Mouse (Mus musculus) c-Kit-positive CD71-positive TER-119-positive erythroid progenitor cells, embryonic 14.5 days (primary cell): ENCODE results near the gene Phf2.

ENCODE experiments used
- DNase-seq: peaks from one replicate; pipeline ENCODE4 v3.0.0-alpha.2; 2013; ENCODE audit warnings: low spot score

Gene Phf2

DNA sequence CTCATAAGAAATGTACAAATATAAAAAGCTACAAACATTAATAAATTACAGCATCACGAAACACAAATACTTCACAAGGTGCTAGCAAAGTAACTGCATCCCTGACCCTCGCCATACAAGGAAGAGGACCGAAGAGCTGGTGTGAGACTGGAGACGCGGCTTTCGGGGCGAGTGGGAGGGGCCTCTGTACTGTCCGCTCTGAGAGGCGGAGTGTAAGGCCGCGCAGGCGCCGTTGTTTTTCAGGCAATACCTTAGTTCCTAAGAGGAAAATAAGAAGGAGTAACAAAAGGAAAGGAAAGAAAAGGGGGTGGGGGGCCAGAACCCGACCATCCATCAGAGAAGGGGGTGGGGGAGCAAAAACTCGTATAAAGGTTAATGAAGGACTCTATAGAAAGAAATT, 68.7 kb downstream of the Phf2 start:
- DNase-seq: no peak

DNA sequence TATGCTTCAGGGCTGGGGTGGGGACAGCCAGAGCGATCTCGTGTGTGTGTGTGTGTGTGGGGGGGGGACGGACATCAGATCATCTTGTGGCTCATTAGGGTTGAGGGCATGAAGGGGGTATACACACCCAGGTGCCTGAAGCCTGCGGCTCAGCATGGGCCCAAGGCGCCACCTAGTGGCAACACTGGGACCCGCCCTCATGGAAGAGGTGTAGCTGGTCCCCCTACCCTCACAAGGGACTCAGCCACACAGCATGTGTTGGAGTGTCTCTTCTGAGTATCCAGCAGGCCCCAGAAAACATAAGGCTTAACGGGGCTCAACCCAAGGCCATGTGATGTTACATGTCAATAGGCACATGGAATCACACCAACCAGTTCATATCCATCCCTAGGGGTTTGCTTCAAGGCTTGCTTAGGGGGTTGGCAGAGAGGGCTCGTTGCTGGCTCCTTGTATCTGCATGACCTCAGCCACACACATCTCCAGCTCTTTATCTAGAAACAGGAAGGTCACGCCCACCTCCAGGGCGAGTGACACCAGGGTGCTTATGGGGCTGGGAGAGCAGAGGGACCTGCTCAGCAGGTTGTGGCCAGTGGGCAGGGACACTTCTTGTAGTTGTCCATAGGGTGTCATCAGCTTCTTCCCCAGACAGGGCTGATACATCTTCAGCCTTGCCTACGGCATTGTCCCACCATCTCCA, 69.9 kb downstream of the Phf2 start:
- peak; percentile 29 for DNase-seq

DNA sequence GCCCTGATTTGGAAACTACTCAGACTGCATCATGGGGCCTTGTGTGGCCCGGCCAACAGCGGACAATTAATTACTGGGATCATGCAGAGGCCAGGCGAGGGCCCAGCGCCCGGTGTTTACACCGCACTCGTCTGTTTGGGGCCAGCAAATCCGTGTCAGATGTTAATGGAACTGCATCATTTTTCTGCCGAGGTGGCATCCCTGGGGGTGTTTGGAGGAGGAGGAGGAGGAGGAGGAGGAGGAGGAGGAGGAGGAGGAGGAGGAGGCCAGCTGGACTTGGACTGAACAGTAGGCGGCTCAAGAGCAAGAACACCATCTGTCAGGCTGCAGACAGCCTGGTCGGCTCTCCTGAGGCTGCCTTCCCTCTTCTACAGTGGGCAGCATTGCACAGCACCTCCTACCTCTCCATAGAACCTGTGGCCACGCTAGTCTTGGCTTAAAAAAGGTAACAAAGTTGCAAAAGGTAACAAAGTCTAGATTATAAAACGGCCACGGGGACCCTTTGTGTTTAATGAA, 72.6 kb downstream of the Phf2 start:
- no peak for DNase-seq

DNA sequence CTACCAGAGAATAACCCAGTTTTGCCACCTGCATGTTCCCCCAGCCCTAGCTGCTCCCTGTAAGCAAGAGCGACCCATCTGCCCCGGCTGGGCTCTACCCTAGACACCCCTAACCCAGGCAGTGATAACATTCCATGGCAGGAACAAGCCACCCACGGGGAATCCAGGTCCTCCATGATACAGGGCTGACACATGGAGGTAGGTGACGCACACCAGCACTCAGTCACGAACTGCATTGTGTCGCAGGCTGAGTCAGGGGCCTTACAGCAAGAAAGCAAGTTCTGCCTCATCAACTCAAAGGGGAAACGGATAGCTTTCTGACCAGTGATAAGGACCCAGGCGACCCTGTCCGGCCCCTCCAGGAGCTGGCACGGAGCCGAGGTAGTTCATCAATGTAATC, 74.0 kb downstream of the Phf2 start:
- DNase-seq: no peak

DNA sequence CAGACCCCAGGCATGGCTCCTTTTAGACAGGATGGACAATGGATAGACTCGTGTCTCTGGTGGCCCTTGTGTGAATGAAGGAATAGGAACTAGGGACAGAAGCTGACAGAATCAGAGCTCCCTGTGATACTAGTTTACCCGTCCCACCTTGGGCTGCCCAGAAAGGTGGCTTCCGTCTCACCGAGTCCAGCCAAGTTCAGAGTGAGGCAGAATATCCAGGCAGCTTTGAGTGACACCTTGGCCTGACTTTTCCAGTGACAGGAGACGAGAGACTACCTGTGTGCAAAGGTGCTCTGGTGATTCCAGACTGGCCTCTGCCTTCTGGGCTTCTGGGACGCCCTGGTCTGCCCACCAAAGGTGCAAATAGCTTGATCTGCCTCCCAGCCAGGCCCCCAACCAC, 75.2 kb downstream of the Phf2 start:
- no peak for DNase-seq

DNA sequence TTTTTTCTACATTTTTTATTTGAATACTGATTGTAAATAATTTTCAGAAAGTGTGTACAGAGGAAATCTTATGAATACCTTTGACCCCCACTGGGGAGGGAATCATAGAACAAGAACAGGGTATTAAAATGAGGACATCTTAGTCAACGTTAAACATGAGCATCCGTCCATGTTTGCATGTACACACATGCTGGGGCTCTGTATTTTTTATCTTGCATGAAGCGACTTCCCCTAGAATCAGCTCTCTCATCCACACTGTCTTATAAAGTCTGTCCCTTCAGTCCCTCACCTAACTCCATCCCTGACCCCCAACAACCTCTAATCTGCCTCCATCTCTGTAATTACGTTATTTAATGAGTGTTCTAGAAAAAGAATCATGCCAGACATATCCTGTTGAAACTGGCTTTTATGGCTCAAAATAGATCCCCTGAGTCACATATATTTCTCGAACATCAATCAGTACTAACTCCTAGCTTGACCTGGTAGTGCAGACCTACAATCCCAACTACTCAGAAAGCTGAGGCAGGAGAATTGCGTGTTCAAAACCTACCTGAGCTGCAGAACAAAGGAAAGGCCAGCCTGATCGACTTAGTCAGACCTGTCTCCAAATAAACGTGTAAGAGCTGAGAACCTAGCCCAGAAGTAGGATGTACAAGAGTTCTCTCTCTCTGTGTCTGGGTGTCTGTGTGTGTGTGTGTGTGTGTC, 86.2 kb downstream of the Phf2 start:
- DNase-seq: no peak

DNA sequence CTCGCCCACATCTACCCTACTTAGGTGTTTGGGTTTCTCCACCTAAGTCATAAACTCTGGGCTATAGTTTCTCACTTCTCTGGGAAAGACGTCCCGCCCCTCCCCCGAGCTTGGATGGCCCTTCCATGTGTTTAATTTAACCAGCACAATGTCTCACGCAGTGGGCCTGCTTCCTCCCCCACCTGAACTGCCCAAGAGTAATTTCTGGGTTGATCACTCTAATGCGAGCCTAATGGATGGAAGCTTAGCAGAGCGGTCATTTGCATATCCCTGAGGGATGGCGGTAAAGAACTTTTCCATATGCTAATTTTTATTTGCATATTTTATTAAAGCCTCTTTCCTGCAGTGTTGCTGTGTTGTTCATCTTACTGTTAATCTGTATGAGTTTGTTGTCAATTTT, 86.8 kb downstream of the Phf2 start:
- DNase-seq: no peak

DNA sequence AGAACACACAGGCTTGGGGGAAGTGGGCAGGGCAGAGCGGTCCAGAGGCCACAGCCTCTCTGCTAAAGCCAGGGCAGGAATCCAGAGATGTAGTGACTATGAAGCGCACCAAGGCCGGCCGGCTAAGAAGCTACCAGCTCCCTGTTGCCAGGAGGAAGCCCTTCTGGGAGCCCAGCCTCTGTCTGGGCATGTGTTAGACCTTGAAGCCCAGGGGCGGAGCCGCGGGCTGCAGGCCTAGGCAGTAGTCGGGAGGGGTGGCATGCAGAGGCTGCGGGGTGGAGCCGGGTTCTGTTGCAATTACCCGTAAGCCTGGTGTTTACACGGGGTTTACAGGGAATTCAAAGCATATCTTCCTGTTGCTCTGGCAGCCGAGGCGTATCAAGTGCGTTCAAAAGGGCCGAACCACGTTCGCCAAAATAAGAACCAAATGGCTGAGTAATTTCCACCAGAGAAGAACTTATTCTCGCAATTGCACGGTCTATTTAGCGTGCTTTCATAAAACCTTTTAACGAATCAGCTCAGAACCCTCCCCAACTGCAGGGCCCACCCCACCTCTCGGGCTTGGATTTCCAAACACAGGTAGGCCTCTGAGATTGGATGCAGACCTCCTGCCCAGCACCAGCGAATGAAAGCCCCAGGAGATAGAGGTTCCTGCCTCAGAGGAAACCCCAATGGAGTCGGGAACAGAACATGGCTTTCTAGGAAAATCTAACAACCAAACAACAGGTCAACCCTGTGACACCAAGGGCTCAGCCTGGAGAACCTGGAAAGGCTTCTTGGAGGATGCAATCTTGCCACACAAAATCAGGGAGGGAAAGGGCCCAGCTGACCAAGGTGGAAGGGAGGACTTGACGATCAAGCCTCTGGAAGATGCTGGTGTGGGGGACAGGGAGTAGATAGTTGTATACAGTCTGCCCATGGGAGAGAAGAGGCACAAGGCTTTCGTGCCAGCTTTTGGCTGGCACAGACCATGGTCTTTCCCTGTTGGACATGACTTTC, 87.9 kb downstream of the Phf2 start:
- no peak for DNase-seq

DNA sequence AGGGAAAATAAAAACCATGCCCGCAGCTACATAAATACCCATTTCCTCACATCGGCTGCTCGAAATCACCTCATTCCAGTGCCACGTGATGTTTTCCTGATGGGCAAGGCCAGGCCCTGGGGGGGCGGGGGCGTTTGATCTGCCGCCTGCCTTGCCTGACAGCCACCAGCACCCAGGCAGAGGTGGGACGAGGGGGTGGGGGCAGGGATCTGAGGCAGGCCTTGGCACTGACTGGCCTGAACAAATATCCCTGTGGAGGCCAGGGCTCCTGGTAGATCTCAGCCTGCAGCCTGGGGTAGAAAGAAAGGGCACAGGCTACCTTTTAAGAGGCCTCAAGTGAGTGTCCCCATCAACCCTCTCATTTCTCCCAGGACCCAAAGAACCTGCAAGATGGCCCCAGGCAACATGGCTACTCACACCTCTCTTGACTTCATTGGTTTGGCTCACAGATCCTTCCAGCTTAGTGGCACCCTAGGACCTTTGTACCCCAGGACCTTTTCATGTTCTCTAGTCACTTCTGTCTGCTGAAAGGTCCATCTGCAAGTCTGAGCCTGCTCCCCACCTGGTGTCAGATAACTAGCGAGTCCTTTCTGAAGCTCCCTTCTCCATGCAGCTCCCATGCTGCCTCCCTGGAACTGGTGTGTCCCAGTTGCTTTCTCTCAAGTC, 90.4 kb downstream of the Phf2 start:
- DNase-seq: no peak

DNA sequence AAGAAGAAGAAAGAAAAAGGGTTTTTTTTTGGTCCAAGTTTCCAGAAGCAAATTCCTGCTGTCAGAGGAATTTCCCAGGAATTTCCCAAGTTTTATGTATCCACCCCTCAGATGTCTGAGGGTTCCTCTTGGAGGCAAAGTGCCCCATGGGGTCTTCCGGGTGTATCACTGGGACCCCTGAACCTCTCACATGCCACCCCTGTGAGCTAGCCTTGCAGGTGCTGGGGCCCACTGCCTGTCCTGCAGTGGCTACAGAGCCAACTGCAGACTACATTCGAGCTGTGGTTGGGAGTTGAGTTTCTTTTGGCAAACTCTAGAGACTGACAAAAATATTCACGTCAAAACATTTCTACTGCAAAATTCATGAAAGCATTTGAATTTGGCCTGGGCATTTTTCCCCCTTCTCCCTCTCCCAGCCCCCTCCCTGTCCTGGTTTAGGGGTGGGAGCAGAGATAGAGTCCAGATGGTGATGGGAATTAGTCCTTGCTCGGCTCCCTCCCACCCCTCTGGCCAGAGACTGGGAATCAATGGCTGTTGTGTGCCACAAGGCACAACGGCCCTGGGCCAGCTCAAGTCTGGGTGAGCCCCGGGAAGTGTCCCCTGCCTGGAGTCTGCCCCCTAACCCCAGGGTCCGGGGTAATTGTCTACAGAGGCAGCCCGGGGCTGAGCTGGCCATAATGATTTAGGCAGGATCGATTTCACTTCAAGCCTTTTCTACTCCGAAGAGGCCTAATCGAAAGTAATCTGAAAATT, 91.2 kb downstream of the Phf2 start:
- DNase-seq: no peak

DNA sequence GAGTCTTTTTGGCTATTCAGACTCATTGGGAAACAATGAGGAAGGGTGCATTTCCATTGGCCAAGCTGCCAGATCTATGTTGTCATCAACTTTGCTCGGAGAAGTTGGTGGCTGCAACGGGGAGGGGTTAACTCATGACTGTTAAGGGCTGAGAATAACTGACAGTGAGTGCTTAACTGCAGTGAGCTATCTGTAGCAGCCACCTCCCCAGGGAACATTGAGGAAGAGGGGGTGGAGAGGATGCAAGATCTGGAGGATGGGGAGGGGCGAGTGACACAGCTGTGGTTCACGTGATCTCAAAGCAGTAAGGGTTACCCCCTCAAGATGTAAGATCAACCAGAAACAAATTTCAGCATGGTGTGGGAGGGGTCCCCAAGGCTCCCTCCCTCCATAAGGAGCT, 92.8 kb downstream of the Phf2 start:
- DNase-seq: no peak

DNA sequence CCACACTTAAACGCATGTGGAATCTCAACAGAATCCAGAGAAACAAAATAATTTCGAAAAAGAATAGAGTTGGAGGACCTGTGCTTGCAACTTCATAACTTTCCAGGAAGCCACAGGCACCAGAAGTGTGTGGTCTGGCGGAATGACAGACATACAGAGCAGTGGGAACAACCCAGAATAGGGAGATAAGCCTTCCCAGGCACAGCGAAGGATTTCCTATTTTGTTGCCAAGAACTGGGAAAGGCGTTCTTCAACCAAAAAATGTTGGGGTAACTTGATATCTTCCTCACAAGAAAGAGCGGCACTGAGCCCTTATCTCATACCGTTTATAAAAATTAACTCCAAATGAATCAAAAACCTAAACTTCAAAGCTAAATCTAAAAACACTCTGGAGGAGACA, 96.4 kb downstream of the Phf2 start:
- no peak for DNase-seq

DNA sequence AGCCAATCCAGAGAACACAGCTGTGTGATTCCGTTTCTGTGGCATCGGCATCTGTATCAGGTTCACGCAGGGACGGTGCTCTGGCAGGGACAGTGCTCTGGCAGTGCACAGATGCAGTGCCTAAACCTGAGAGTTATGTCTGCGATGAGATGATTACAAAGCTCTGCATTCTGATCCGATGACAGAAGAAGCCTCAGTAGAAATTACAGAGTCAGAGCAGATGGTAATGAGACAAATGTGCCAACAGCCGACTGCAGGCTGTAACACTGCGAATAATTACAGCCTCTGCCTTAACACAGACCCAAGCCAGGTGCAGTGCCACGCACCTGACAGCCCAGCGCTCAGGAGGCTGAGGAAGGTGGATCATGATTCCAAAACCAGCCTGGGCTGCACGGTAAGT, 102.8 kb downstream of the Phf2 start:
- DNase-seq: no peak

DNA sequence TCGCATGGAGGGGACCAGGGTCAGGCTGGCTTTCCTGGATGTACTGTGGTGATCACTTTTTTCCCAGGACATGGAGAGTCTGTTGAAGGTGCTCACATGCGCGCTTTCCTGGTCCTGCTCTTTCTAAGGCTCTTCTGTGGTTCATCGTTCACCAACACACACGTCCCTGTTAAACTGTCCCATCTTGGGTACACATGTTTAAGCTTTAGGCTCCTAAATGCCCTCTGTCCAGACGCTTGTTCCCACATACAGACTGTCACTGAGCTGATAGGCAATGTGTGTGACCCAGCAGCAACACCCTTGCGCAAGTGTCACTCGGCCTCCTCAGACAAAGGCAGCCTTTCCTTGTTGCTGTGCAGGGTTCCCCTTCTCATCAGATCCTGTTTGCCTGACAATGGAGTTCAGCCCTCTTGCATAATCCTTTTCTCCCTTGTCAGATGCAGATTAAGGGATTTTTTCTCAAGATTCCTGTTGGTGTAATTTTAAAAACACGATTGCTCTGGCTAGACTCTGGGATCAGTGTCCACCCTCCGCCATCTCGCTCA, 107.1 kb downstream of the Phf2 start:
- DNase-seq: no peak

DNA sequence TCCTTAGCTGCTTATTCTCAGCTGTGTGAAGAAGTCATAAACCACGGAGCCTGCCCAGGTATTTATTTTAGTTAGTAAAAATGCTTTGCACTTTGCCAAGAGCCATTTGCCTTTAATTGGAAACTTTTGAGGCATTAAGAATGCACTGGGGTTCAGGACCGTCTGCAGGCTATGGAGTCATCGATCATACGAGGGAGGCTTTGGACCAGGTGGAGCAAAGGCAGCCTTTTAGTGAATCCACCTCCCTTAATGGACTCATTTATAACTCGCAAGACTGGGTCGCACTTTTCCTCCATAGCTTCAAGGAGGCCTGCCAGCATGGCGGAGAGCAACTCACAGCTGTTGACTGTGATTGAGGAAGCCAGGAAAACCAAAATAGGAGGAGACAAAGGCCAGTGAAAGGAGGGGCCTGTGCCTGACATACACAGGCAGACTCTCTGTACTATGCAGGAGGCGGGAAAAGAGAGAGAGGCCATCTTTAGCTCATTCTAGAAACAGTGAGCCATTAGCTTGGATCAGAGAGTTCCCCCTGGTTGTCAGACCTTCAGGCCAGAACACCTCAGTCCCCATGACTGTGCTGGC, 110.0 kb downstream of the Phf2 start:
- no peak for DNase-seq

DNA sequence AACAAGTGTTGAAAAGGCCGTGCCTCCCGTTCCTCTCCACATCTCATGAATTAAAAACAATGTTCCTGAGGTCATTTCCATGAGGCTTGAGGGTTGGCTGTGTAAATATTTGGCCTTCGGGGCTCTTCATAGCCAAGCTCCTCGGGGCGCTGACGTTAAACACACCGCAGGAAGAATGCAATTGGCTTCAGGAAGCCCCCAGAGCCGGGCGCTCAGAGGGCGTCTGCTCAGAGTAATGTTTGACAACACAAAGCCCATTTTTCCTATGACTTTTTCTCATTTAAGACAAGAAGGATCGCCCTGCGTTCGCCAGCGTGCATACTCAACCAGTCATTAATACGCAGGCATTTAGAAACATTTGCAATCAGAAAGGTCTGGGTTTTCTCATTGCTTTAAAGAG, 114.2 kb downstream of the Phf2 start:
- no peak for DNase-seq
